Mouse (Mus musculus): ENCODE results near the gene Opa3.

DNA sequence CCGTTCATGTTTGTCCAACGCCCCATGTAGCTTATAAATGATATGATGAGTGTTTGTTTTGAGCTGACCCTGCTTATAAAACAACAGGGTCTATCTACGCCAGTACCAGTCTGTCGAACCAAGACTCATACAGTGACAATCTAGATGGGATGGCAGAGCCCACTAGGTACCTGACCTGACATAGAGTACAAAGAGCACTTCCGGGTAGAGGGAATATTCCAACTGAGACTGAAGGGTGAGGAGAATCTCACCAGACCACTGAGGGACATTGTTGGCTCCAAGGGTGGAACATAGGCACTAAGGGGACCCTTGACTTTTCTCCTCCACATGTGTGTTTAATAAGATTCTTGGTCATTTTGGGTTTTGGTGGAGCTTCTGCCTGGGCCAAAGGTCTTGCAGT, 1.3 kb downstream of the Opa3 start:
- TF ChIP-seq CTCF (IDR thresholded peaks at IDR 0.05; ENCODE audit: low read depth) (no peak), EP300 (IDR thresholded peaks at IDR 0.05; ENCODE audit: low read depth) (no peak)

Data from liver, embryonic 14.5 days (tissue).